8 mouse cellular contexts compared by ENCODE assay signal in genomic region chr2:122117961-122118958, GRCm38 (mm10). TPM values are rescaled to one million over a fixed set of nuclear protein-coding genes. Genes with fewer than 3 reads are reported as not detected.
DNase-seq lines count a peak whose midpoint lies in the region; ATAC-seq and TF ChIP-seq lines count a peak whose summit lies in the region.

Gene Spg11, minus strand, starts transcription at chr2:122118386.

- under 1% methylated on average over 47 of the region's 47 CpGs for WGBS in bone marrow, adult 2 months
- WGBS in embryonic facial prominence, embryonic 15.5 days = under 1% methylated on average over 47 of the region's 47 CpGs
- WGBS in limb, embryonic 14.5 days = 1% methylated on average over 43 of the region's 47 CpGs
- under 1% methylated on average over 45 of the region's 47 CpGs for WGBS in midbrain, postnatal 0 days

- no peaks in the 10 kb centered on the region for H3K9me3 ChIP-seq in embryonic facial prominence, embryonic 15.5 days (replicated peaks)
- no peaks in the 10 kb centered on the region for H3K9me3 ChIP-seq in limb, embryonic 14.5 days (ENCODE audit: control insufficient read depth, low read length)
- H3K9me3 ChIP-seq in midbrain, postnatal 0 days (ENCODE audit: low read length) = no peaks in the 10 kb centered on the region

- H3K4me1 ChIP-seq in bone marrow, adult 2 months (ENCODE audit: control insufficient read depth, insufficient read depth, low read length) = no peaks in the 10 kb centered on the region; the same call in 1 of the 2 replicates
- peaks cover 10% of the 10 kb centered on the region for H3K4me1 ChIP-seq in embryonic facial prominence, embryonic 15.5 days
- peaks cover 6% of the 10 kb centered on the region; the same call in 1 of the 2 replicates for H3K4me1 ChIP-seq in limb, embryonic 14.5 days (ENCODE audit: control insufficient read depth, insufficient read depth, low read length)
- H3K4me1 ChIP-seq in midbrain, postnatal 0 days (ENCODE audit: insufficient read depth, low read length) = no peaks in the 10 kb centered on the region

- H3K36me3 ChIP-seq in embryonic facial prominence, embryonic 15.5 days = peaks cover 9% of the 10 kb centered on the region; the same call in 1 of the 2 replicates
- peaks cover 3% of the 10 kb centered on the region; the same call in 1 of the 2 replicates for H3K36me3 ChIP-seq in limb, embryonic 14.5 days (ENCODE audit: control insufficient read depth, insufficient read depth, low read length)
- peaks cover 8% of the 10 kb centered on the region; the same call in 1 of the 2 replicates for H3K36me3 ChIP-seq in midbrain, postnatal 0 days (ENCODE audit: insufficient read depth, low read length)

- peak within 1 kb of the TSS; percentile 55 for H3K4me2 ChIP-seq in embryonic facial prominence, embryonic 15.5 days (replicated peaks)
- H3K4me2 ChIP-seq in limb, embryonic 14.5 days (replicated peaks; ENCODE audit: low read depth, low read length, severe bottlenecking) = peak within 1 kb of the TSS; percentile 68
- peak within 1 kb of the TSS; percentile 57 for H3K4me2 ChIP-seq in midbrain, postnatal 0 days (ENCODE audit: low read depth, low read length, poor library complexity, severe bottlenecking)

- no peaks in the 10 kb centered on the region for H3K27me3 ChIP-seq in embryonic facial prominence, embryonic 15.5 days
- no peaks in the 10 kb centered on the region for H3K27me3 ChIP-seq in limb, embryonic 14.5 days (ENCODE audit: control insufficient read depth, insufficient read depth, low read length)
- H3K27me3 ChIP-seq in midbrain, postnatal 0 days (ENCODE audit: insufficient read depth, low read length) = no peaks in the 10 kb centered on the region

- no peak for TF ChIP-seq CTCF in bone marrow, adult 2 months (IDR thresholded peaks at IDR 0.05; ENCODE audit: control insufficient read depth, insufficient read depth, low read length)
- peak; percentile 41 for TF ChIP-seq CTCF in midbrain, postnatal 0 days (IDR thresholded peaks at IDR 0.05)

- DNase-seq in 416B (ENCODE audit: low read depth) = peak; percentile 97
- DNase-seq in heart, adult 8-10 months (ENCODE audit: low spot score) = peak; percentile 99
- peak; percentile 98 for DNase-seq in kidney, adult 9 months
- DNase-seq in limb, embryonic 14.5 days (ENCODE audit: low spot score) = peak; percentile 98
- peak; percentile 98 for DNase-seq in midbrain, postnatal 0 days (ENCODE audit: low spot score)
- DNase-seq in spleen, postnatal 14 days (ENCODE audit: low spot score in 2 of 2) = peak; percentile 91 to 94

- peak within 1 kb of the TSS; percentile 76 for H3K4me3 ChIP-seq in bone marrow, adult 2 months (replicated peaks; ENCODE audit: control insufficient read depth, low read depth, low read length)
- H3K4me3 ChIP-seq in embryonic facial prominence, embryonic 15.5 days (replicated peaks) = peak within 1 kb of the TSS; percentile 78
- peak within 1 kb of the TSS; percentile 69 for H3K4me3 ChIP-seq in limb, embryonic 14.5 days (replicated peaks; ENCODE audit: low read length)
- H3K4me3 ChIP-seq in midbrain, postnatal 0 days (ENCODE audit: low read depth, low read length) = peak within 1 kb of the TSS; percentile 96

- peak; percentile 99 for TF ChIP-seq POLR2A in bone marrow, adult 2 months (IDR thresholded peaks at IDR 0.05; ENCODE audit: borderline replicate concordance, control insufficient read depth, low read depth, low read length)
- peak; percentile 99 for TF ChIP-seq POLR2A in limb, embryonic 14.5 days (IDR thresholded peaks at IDR 0.05; ENCODE audit: borderline replicate concordance, extremely low read depth, insufficient read depth, insufficient read length)

- H3K27ac ChIP-seq in bone marrow, adult 2 months (ENCODE audit: control insufficient read depth, insufficient read depth, low read depth, low read length, poor library complexity) = peak within 1 kb of the TSS; percentile 95
- H3K27ac ChIP-seq in embryonic facial prominence, embryonic 15.5 days (replicated peaks) = peak within 1 kb of the TSS; percentile 99
- H3K27ac ChIP-seq in limb, embryonic 14.5 days (replicated peaks; ENCODE audit: low read depth, low read length) = peak within 1 kb of the TSS; percentile 96
- peak within 1 kb of the TSS; percentile 96 for H3K27ac ChIP-seq in midbrain, postnatal 0 days (ENCODE audit: low read depth, low read length)

- ATAC-seq in embryonic facial prominence, embryonic 15.5 days (ENCODE audit: insufficient number of reproducible peaks, low FRiP score, low TSS enrichment, low read depth) = peak; percentile 98
- peak; percentile 99 for ATAC-seq in limb, embryonic 14.5 days (ENCODE audit: low FRiP score, low read depth)
- ATAC-seq in midbrain, postnatal 0 days (ENCODE audit: low FRiP score) = peak; percentile 99

- H3K9ac ChIP-seq in embryonic facial prominence, embryonic 15.5 days = peak within 1 kb of the TSS; percentile 94
- peak within 1 kb of the TSS; percentile 90 for H3K9ac ChIP-seq in limb, embryonic 14.5 days (ENCODE audit: low read depth, low read length, severe bottlenecking)
- H3K9ac ChIP-seq in midbrain, postnatal 0 days (replicated peaks; ENCODE audit: low read length, poor library complexity, severe bottlenecking) = peak within 1 kb of the TSS; percentile 96

RNA-seq across cellular contexts. Expression of gene Spg11, which starts in this region (rescaled TPM):
- 1.7 and 6.3 TPM in 2 replicates for polyA plus RNA-seq in bone marrow, adult 2 months (2011; ENCODE audit: insufficient read depth, insufficient read length, low replicate concordance, missing spikeins)
- polyA plus RNA-seq in embryonic facial prominence, embryonic 15.5 days (2015; fragmentation: Nextera tagmentation; extraction: Ambion mirVana) = 7.6 TPM in 2 replicates
- 10 to 100 TPM; 10.8 to 11.7 (median 11.6) TPM for total RNA-seq in heart, adult 8-10 months (2022)
- 11.4 and 13.6 TPM in 2 replicates for polyA plus RNA-seq in limb, embryonic 14.5 days (2012; rRNA removed)
- 8.7 and 10.5 TPM in 2 replicates for polyA plus RNA-seq in limb, embryonic 14.5 days (2014; fragmentation: Nextera tagmentation; extraction: Ambion mirVana)
- 20.1 and 25.3 TPM in 2 replicates for total RNA-seq in midbrain, postnatal 0 days (2014; rRNA removed)
- 4.0 and 4.9 TPM in 2 replicates for polyA plus RNA-seq in midbrain, postnatal 0 days (2015; fragmentation: Nextera tagmentation; extraction: Ambion mirVana)

Comparison
In these comparisons a context has a peak if more than half of its experiments do, and no peak if none do; other contexts are left out.
1. Peak in every context shown above with its lines: DNase-seq, ATAC-seq, H3K4me3 ChIP-seq and H3K27ac ChIP-seq.